Mouse (Mus musculus) erythroblast, embryonic 14.5 days (primary cell): ENCODE data around the gene Galnt2.

Source experiments
- GATA1 ChIP-seq: IDR thresholded peaks from 2 replicates; pipeline ENCODE4 v1.6.1; 2012; ENCODE audit warnings: low read length, inconsistent platforms, mixed read lengths
- TAL1 ChIP-seq: IDR thresholded peaks from 3 replicates; pipeline ENCODE4 v1.6.1; 2012; ENCODE audit warnings: low read length, inconsistent platforms, mixed read lengths

DNA sequence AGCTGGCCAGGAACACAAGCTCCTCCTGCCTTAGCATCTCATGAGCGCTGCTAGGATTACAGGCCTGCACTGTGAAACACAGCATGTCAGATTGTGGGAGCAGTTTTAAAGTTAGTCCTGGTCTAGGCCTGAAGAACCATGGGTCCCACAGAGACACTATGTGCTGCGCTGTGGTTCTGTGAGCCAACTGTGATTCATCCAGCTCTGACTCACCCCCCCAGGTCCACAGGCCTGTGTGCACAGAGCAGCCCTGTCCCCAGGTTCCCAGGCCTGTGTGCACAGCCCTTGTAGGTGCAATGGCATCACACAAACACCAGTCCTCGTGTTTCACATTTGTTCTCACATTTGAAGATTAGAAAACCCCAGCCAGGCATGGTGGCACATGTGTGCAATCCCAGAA, 99.9 kb downstream of the Galnt2 start:
- no peak for TF ChIP-seq GATA1
- TF ChIP-seq TAL1, result no peak
